Mouse (Mus musculus): Measurements from ENCODE around the gene 9230112D13Rik. TPM values are rescaled to one million over a fixed set of nuclear protein-coding genes. Genes with fewer than 3 reads are reported as not detected.

Gene 9230112D13Rik
- total RNA-seq, 2 experiments from 2014 or later: not detected

DNA sequence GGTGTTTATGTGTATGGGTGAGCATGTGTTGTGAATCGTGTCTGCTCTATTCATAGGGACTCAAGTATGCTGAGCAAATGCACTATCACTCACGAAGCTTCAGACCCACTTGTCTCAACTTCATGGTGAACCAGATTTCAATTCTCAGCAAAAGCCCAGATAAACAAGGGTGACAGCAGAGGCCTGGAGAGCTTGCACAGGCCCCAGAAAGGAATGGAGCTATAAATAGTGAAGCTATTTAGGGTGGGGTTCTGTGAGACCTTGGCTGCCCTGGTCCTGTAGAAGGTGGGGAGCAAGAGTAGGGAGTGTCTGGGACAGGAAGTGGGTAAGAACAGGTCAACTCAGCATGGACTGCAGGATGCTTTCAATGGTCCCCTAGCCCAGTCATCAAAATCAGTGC is 21.9 kb upstream of the 9230112D13Rik start:
- DNase-seq (ENCODE audit: low spot score in 2 of 2): no peak
- intact Hi-C loops (cut with DNase I): no loop called here

DNA sequence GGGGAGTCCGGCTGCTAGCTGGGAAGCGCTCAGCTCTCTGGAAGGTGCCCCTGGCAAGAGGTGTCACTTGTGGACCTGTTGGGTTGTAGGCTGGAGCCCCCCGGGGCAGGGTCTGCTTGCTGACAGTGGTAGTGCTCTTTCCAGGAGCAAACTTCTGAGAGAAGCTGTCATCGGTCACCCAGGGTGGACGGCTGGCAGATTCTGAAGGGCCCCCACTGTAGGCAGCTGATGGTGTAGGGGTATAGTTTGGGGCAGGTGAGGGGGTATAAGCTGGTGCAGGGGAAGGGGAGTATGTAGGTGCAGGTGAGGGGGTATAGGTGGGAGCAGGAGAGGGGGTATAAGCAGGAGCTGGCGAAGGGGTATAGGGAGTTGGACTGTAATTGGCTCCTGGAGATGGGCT is 21.4 kb upstream of the 9230112D13Rik start:
- no peak for DNase-seq (ENCODE audit: low spot score in 2 of 2)
- intact Hi-C loops (cut with DNase I): no loop called here

DNA sequence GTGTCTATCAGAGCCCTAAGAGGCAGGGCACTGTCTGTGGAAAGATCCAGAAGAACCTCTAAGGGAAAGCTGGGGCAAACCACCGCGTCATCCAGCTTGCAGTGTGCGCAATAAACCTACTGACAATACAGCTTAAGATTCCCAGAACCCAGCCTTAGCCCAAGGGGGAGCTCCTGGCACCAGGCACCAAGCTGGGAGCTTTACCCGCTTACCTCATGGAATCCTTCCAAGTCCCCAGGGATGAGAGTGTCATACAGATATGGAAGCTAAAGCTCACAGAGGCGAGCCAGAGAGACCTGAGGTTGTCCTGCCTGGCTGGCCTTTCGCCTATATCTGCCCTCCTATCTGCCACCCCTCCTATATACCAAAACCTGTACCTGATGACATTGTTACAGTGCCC is 21.0 kb upstream of the 9230112D13Rik start:
- intact Hi-C loops (cut with DNase I): no loop called here
- DNase-seq (ENCODE audit: low spot score in 2 of 2): no peak

DNA sequence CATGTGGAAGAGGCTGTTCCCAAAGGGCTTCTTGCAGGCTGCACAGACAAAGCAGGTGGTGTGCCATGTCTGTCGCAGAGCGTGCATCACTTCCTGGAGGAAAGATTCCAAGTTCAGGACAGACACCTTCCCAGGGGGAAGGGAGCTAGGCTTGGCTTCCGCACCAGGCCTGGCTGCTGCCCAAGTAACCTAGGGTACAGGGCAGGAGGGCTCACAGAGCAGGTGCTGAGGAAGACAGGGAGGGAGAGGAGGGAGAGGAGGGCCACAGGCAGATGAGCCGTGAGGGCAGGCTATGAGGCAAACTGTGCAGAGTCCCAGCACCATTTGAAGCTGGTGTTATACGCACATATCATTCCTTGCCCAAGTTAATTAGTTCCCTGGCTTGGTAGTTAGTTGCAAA is 19.3 kb upstream of the 9230112D13Rik start:
- intact Hi-C loops (cut with DNase I): no loop called here
- DNase-seq (ENCODE audit: low spot score in 2 of 2): no peak

DNA sequence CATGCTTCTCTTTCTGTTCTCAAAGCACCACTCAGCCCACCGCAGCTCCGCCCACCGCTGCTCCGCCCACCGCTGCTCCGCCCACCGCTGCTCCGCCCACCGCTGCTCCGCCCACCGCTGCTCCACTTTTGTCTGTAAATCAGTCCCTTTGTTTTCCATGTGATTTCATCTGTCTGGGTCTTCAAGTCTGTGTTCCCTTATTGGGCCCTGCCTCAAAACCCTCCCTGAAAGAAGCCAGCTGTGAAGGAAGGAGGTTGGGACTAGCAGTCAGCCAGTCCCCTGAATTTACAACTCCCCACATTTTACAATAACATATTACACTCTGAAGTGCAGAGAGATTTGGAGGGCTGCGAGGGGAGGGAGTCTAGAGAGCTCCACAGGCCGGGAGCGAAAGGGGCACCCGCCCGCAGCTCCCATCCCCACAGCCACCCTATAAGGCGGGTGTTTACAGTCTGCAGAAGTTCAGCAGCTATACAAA is 18.1 kb upstream of the 9230112D13Rik start:
- DNase-seq (ENCODE audit: low spot score in 2 of 2): no peak

DNA sequence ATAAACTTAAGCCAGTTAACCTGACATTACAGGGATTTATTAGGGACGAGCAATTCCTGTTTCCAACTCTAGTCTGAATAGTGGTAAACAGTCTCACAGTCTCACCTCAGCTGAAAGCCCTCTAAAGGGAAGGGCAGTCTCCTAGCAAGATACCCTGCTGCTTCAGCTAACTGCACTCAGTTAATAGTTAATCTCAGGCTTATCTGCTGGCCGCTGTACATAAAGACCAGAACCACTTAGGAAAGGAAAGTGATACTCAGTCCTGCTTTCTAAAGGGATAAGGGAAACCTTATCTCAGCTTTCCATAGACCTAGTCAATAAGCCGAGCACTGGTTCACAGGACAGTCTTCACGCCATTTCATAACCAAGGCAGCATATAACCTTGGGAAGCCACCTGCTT is 13.3 kb upstream of the 9230112D13Rik start:
- intact Hi-C loops (cut with DNase I): no loop called here
- no peak for DNase-seq (ENCODE audit: low spot score in 2 of 2)

More for the DNA sequence above, 18.1 kb upstream of the 9230112D13Rik start:
- intact Hi-C loops (cut with DNase I): no loop called here

DNA sequence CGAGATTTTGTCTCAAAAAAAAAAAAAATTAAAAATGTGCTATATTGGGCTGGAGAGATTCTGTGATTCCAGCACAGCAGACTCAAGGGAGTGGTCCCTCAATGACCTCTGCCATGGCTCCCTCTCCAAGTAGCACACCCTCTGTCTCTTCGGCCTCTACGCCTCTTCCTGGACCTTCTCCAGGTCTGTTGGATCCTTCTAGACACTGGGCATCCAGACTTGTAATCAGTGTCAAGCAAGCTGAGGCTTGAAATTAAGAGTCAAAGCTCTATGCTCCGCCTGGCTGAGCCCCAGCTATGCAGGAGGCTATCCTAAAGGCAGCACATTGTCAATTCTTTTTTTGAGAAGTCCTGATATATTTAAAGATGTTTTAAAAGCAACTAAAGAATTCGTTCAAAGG is 10.9 kb upstream of the 9230112D13Rik start:
- intact Hi-C loops (cut with DNase I): no loop called here
- no peak for DNase-seq (ENCODE audit: low spot score in 2 of 2)

DNA sequence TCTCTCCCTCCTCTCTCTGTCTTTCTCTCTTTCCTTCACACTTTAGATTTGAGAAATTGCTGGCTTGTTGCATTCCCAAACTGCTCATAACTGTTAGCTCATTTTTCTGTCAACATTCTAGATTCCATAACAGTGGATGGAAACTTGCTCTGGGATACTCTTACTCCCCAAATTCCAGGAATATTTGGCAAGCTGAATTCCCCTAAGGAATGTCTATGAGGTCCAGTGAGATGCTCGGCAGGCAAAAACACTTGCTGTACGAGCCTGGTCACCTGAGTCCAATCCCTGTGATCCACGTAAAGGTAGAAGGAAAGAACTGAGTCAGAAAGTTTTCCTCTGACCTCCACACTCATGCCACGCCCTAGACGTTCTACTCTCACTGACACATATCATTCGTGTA is 9.9 kb upstream of the 9230112D13Rik start:
- no peak for DNase-seq (ENCODE audit: low spot score in 2 of 2)
- intact Hi-C loops (cut with DNase I): no loop called here

DNA sequence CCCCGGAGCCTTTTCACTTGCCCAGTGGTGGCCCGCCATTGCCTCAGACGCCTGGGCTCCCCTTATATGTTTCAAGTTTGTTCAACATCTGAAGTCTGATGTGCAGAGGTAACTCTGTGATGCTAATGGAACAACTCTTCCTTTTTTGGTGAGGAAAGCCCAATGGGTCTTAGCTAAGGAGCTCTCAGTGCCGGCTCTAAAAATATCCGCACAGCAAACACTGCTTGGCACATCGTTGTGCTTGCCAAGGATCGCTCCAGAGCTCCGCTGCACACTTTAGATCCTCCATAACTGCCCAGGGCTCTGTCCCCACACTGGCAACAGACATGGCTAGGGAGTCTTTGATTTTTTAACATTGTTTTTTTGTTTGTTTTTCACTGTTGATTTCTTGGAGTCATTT is 6.2 kb upstream of the 9230112D13Rik start:
- intact Hi-C loops (cut with DNase I): no loop called here
- DNase-seq (ENCODE audit: low spot score in 2 of 2): no peak

DNA sequence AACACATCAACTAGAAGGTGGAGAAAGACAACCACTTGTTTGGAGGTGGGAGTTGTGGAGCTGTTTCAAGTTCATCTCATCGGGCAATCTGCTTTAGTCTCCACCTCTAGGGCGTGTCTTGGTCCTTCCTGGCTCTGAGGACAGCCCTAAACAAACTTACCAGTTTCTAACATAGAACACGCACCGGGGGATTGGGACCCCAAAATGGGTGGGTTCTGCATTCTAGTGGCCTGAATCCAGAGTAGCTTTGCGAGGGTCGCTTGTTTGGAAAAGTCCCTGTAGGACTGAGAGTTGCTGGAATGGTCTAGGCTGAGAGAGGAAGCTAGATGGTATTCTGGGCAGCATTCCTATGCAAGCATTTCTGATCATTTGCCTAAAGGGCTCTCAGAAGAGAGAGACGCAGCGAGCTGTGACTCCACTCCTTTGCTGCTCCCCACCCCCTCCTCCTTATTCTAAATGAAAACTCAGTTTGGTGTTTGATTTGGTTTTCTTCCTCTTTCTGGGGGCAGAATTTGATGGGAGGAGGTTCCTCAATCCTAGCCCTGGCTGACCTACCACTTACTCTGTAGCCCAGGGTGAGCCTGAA is 4.5 kb downstream of the 9230112D13Rik start:
- no peak for DNase-seq (ENCODE audit: low spot score in 2 of 2)
- intact Hi-C loops (cut with DNase I): no loop called here

DNA sequence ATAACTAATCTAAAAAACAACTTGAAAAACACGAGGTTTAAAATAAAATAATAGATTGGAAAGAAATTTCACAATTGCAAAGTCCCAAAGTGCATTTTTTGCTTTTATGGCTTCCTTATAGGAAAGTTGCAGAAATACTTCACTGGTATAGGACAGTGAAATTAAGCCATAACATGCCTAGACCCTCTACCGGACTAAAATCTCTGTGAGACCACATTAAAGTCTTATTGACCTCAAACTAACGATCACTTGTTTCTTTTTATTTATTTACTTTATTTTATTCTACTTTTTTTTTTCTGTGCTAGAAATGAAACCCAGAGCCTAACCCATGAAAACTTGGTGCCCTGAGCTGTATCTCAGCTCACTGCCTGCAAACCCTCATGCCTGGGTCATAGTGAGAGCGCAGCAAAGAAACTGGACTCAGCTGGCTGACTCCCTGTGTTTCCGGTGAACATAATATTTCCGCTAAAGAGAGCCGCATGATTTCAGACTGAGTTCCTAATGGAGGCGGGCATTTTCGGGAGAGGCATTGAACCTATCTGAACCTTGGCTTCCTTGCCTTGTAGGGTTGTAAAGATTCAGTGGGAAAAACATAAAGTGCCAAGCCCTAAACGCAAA is 5.5 kb downstream of the 9230112D13Rik start:
- no peak for DNase-seq (ENCODE audit: low spot score in 2 of 2)
- intact Hi-C loops (cut with DNase I): no loop called here

DNA sequence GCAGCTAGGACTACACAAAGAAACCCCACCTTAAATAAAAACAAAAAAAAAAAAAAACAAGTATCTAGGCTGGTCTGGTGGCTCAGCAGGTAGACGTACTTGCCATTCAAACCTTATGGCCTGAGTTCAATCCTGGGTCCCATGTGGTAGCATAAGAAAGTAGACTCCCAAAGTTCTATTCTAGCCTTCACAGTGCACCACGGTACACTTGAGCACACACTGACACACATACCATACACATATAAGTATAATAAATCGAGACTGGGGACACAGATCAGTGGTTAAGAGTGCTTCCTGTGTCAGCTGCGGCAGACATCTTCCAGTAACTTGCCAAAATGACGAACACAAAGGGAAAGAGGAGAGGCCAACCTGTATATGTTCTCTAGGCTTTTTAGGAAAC is 6.7 kb downstream of the 9230112D13Rik start:
- DNase-seq (ENCODE audit: low spot score in 2 of 2): no peak
- intact Hi-C loops (cut with DNase I): no loop called here

DNA sequence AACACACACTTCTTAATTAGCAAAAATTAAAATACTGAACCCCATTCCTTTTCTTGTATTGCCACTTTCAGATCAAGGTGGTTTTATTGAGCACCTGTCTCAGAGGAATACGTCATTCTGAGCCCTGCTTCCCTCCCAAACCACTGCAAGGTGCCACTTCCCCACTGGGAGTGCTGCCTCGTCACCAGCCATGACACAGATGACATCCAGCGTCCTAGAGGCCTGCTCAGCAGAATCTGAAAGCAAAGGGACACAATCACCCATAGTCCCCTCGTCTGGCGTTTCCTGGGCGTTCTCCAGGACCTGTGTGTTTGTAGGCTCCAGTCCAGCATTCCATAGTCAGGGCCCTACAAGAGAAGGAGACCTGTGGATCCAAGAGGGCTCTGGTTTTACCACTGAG is 8.5 kb downstream of the 9230112D13Rik start:
- DNase-seq (ENCODE audit: low spot score in 2 of 2): no peak
- intact Hi-C loops (cut with DNase I): no loop called here

DNA sequence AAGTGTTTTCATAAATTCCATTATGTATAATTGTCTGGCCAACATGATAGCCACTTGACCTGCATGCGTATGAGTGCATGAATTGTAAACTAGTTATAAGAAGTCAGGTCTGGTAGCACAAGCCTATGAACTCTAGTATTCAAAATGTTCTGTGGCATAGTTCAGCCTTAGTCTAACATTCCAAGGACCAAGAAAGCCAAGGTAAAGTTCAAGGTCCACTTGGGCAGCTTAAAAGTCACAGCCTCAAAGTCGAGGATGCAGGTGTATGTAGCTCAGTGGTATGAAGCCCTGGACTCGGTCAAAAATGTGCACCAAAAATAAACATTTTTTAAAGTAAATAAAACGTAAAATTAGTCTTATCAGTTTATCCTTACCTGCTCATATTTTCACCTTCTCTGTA is 10.0 kb downstream of the 9230112D13Rik start:
- intact Hi-C loops (cut with DNase I): no loop called here
- DNase-seq (ENCODE audit: low spot score in 2 of 2): no peak

DNA sequence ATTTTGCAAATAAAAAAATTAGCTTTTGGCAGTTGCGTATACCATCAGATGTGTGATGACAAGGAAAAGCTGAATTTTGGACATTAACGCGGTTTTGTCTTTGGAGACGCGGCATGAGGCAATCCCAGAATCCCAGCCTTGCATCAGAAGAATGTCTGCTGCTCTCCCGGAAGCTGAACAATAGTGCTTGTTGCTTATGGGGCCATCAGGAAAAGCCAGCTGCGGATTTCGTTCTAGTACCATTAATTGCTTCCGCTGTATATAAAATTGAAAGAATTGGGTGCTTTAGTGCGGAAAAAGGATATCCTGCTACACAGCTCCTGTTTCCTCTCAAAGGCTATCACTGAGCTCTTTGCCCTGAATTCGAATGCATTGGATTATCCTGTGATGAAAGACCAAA is 10.7 kb downstream of the 9230112D13Rik start:
- DNase-seq (ENCODE audit: low spot score in 2 of 2): no peak
- intact Hi-C loops (cut with DNase I): no loop called here

DNA sequence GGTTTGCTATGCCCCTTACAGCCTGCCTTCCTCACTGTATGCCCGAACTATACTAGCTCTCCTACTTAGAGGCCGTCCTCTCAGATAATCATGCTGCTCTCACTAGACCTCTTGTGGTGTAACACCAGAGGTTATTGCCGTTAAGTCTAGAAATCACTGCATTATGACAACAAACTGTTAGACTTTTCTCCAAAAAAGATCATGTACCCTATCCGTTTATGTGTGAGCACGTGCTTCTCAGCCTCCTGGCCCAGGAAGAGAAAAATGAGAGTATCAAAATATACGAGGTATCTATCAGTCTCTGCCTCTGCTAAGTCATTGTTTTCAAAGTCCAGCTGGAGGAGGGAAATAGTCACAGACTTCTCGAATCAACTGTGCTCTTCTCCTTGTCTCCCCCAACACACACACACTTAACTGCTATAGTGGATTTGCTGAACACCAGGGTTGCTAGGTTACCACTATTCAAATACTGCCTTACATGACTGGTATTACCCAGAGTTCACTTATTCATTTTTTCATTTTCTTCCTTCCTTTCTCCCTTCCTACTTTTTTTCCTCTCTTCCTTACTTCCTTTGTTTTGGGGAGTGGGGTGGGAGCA is 13.7 kb downstream of the 9230112D13Rik start:
- DNase-seq (ENCODE audit: low spot score in 2 of 2): no peak
- intact Hi-C loops (cut with DNase I): no loop called here

DNA sequence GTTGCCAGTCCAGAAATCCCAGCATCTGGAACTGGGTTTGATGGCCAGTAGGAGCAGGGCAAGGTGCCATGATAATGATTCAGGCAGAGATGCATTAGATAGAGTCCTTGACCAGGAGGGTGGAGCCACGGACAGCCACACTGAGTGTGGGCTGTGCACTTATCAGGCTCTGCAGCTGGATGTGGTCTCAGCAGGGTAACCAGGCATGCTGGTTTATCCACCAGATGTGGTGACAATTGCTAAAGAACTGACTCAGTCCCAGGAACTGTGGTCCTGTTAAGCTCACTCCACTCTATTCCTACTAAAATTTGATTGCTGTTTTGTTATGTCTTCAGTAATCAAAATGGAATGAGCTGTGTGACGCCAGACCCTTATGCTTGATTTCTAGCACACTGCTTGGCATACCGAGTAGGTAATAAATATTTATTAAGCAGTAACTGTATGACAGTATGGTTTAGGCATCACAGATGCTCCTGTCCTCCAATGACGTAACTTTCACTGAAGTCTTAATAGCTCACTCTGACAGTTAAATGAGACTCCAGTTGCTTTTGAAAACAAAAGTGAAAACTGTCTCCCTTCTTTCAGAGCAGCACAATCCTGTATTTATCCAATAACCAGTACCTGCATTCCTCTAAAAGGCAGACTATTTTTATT is 14.3 kb downstream of the 9230112D13Rik start:
- intact Hi-C loops (cut with DNase I): no loop called here
- DNase-seq (ENCODE audit: low spot score in 2 of 2): no peak

DNA sequence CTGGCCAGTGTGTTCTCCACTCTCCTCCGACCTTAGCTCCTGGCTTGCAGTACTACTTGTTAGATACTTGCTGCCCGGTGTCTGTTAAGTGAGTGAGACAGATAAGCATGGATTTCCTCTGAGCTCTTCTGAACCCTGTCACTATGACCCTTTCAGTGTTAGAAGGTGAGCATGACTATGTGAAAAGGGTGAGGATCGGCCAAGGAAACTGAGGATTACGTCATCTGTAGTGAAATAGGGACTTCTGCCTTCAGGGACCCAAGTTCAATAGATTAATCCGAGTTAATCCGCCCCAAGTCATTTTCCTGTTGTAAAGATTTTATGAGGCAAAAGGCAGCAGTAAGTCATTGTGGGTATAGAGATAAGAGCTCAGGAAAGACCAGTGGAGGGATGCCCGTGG is 17.3 kb downstream of the 9230112D13Rik start:
- intact Hi-C loops (cut with DNase I): no loop called here
- DNase-seq (ENCODE audit: low spot score in 2 of 2): no peak

DNA sequence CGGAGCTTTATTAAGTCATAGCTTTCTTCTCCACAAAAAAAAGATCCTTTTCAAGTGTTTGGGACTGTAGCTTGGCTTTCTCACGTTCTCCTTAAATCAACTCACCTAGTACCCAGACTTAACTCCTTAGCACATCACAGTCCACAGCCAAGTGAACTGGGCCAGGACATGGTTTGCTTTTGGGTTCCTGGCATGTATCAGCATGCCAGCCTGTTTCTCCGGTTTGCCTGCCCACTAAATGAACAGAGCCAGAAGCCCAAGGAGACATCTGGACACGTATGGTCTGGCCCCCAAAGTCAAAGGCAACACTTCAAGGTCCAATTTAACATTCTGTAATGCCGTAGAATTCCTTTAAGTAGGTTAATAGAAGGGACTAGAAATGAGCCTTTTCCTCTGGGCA is 18.2 kb downstream of the 9230112D13Rik start:
- DNase-seq (ENCODE audit: low spot score in 2 of 2): no peak
- intact Hi-C loops (cut with DNase I): loop anchor here (5.0 kb wide), 1 partner anchor 62 kb away; no protein-coding TSS in a partner anchor

DNA sequence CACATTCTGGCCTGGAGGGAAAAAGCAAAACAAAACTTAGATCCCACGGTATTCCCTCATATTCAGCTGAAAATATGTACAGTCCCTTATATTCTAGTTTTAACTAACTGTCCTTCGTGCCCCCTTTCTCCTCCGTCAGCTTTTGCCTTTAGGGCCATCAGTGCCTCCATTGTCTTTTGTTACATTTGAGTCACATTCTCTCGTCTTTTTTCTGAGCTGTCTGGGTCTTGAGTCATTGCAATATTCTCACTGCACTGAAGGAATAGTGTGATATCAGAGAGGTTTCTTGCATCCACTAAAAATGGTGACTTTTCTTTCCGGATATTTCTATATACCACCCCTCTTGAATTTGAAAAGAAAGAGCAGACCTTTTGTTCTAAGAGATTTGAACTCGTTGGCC is 18.8 kb downstream of the 9230112D13Rik start:
- no peak for DNase-seq (ENCODE audit: low spot score in 2 of 2)
- intact Hi-C loops (cut with DNase I): loop anchor here (5.0 kb wide), 1 partner anchor 61 kb away; no protein-coding TSS in a partner anchor

DNA sequence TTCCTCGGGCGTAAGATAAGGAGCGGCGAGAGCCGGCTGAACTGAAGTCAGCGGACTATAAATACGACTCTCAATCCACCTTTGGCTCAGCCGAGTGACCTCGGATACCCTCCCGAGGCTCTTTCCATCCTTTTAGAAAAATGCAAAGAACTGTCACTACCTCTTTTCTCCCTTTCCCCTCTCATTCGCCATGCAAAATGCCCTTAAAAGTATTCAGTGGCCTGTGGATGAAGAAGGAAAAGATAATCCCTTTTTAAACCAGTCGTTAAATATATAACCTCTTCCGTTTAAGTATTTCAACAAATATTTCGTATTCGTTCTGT is 19.3 kb downstream of the 9230112D13Rik start, which contains the start of gene Bmpr1a:
Bmpr1a (minus strand) TSS at position 17 of the 323 bp plus-strand sequence.
- intact Hi-C loops (cut with DNase I): loop anchor here (5.0 kb wide), 1 partner anchor 61 kb away; no protein-coding TSS in a partner anchor
- no peak for DNase-seq (ENCODE audit: low spot score in 2 of 2)

All from left cerebral cortex, postnatal 36 days (tissue).